Mouse (Mus musculus) regulatory T cell (primary cell): Measurements from ENCODE around the gene Rasgef1b.

ENCODE experiments used
- in situ Hi-C: fragments of 300-600 bp; cut with MboI, MseI; formaldehyde crosslinking; loops from one replicate; pipeline ENCODE4 v1.15.1; 2025; ENCODE audit warnings: high pct_unique_total_duplicates

Rasgef1b gene

GRCm38 (mm10) chr5:99378437-99379226 lies 350.2 kb downstream of the Rasgef1b start:
- in situ Hi-C loops = no loop called here

GRCm38 (mm10) chr5:99375725-99376124 lies 353.1 kb downstream of the Rasgef1b start:
- in situ Hi-C loops = no loop called here

GRCm38 (mm10) chr5:99374460-99374859 lies 354.4 kb downstream of the Rasgef1b start:
- in situ Hi-C loops = no loop called here

- in situ Hi-C loops = no loop called here
Observed at GRCm38 (mm10) chr5:99373570-99374151, 355.2 kb downstream of the Rasgef1b start.

- in situ Hi-C loops = no loop called here
Observed at GRCm38 (mm10) chr5:99370636-99371035, 358.2 kb downstream of the Rasgef1b start.

- in situ Hi-C loops = no loop called here
Observed at GRCm38 (mm10) chr5:99369256-99369655, 359.6 kb downstream of the Rasgef1b start.

GRCm38 (mm10) chr5:99368615-99369014 lies 360.2 kb downstream of the Rasgef1b start:
- in situ Hi-C loops = no loop called here

- in situ Hi-C loops = no loop called here
Observed at GRCm38 (mm10) chr5:99360531-99360930, 368.3 kb downstream of the Rasgef1b start.

GRCm38 (mm10) chr5:99359251-99359650 lies 369.6 kb downstream of the Rasgef1b start:
- in situ Hi-C loops = no loop called here

- in situ Hi-C loops = loop anchor here (5.0 kb wide), 1 partner anchor 87 kb away; no protein-coding TSS in a partner anchor
Observed at GRCm38 (mm10) chr5:99354640-99355132, 374.2 kb downstream of the Rasgef1b start.

GRCm38 (mm10) chr5:99350030-99350429 lies 378.8 kb downstream of the Rasgef1b start:
- in situ Hi-C loops = loop anchor here (5.0 kb wide), 1 partner anchor 83 kb away; no protein-coding TSS in a partner anchor

GRCm38 (mm10) chr5:99348257-99348849 lies 380.5 kb downstream of the Rasgef1b start:
- in situ Hi-C loops = no loop called here

GRCm38 (mm10) chr5:99342527-99342926 lies 386.3 kb downstream of the Rasgef1b start:
- in situ Hi-C loops = no loop called here

- in situ Hi-C loops = no loop called here
Observed at GRCm38 (mm10) chr5:99340311-99340989, 388.4 kb downstream of the Rasgef1b start.

GRCm38 (mm10) chr5:99339790-99340189 lies 389.1 kb downstream of the Rasgef1b start:
- in situ Hi-C loops = no loop called here

- in situ Hi-C loops = no loop called here
Observed at GRCm38 (mm10) chr5:99338826-99339225, 390.0 kb downstream of the Rasgef1b start.

GRCm38 (mm10) chr5:99336427-99336826 lies 392.4 kb downstream of the Rasgef1b start:
- in situ Hi-C loops = no loop called here

GRCm38 (mm10) chr5:99334017-99334416 lies 394.8 kb downstream of the Rasgef1b start:
- in situ Hi-C loops = no loop called here

GRCm38 (mm10) chr5:99332021-99332420 lies 396.8 kb downstream of the Rasgef1b start:
- in situ Hi-C loops = no loop called here

GRCm38 (mm10) chr5:99329065-99329464 lies 399.8 kb downstream of the Rasgef1b start:
- in situ Hi-C loops = no loop called here

GRCm38 (mm10) chr5:99327019-99327418 lies 401.8 kb downstream of the Rasgef1b start:
- in situ Hi-C loops = no loop called here

GRCm38 (mm10) chr5:99325301-99325700 lies 403.6 kb downstream of the Rasgef1b start:
- in situ Hi-C loops = no loop called here
